In the genomic region with DNA sequence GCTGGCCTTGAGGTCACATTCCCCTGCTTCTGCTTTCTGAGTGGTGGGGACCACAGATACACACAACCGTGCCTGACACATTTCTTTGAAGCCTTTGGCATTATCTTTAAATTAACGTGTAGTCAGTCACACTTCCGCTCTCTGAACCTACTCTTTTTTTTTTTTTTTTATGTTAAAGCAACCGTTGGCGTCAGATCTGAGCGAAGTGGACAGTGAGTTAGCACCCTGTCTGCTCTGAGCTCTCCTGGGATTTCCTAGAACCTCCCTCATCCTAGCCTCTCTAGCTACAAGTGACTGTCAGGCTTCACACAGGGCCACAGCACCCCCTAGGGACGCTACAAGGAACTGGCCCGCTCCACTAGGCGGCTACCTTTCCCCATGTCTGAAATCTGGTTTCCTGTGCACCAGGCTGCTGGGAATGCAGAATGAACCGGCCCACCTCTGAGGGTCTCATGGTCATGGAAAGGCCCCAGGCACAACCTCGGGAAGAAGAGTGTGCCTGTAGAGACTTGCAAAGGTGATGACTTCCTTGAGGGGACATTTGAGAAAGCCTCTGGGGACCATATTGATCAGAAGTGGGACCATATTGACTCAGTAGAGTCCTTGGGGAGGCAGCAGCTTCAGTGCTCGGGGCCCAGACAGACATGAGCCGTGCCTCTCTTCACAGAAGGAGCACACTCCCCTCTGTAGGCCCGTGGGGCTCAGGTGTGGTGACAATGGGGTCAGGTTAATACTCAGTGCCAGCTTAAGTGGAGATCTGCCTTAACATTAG, we compare ENCODE assay signal across 8 mouse cellular contexts. TPM values are rescaled to one million over a fixed set of nuclear protein-coding genes. Genes with fewer than 3 reads are reported as not detected.
DNase-seq lines count a peak whose midpoint lies in the region; ATAC-seq and TF ChIP-seq lines count a peak whose summit lies in the region.

No protein-coding gene starts in this region.

- intact Hi-C loops in left cerebral cortex, postnatal 4 days (cut with DNase I) = loop anchor here (5.0 to 10.0 kb wide), 2 partner anchors 124 to 204 kb away; no protein-coding TSS in a partner anchor

- no peak overlapping the region for H3K9ac ChIP-seq in hindbrain, embryonic 11.5 days (ENCODE audit: low read depth, low read length)
- H3K9ac ChIP-seq in hindbrain, embryonic 13.5 days = no peak overlapping the region
- H3K9ac ChIP-seq in intestine, postnatal 0 days (ENCODE audit: low read depth, low read length) = no peak overlapping the region
- no peak overlapping the region for H3K9ac ChIP-seq in midbrain, postnatal 0 days (replicated peaks; ENCODE audit: low read length, poor library complexity, severe bottlenecking)

- TF ChIP-seq CTCF in intestine, postnatal 0 days (IDR thresholded peaks at IDR 0.05; ENCODE audit: low read depth) = peak; percentile 98
- peak; percentile 87 for TF ChIP-seq CTCF in midbrain, postnatal 0 days (IDR thresholded peaks at IDR 0.05)

- ATAC-seq in hindbrain, embryonic 11.5 days (ENCODE audit: low FRiP score) = no peak
- ATAC-seq in hindbrain, embryonic 13.5 days (ENCODE audit: low FRiP score) = no peak
- ATAC-seq in intestine, postnatal 0 days = peak; percentile 51
- ATAC-seq in midbrain, postnatal 0 days (ENCODE audit: low FRiP score) = peak; percentile 47; the same call in 1 of the 2 replicates

- no peaks in the 10 kb centered on the region for H3K9me3 ChIP-seq in hindbrain, embryonic 11.5 days (ENCODE audit: control insufficient read depth, low read length)
- no peaks in the 10 kb centered on the region for H3K9me3 ChIP-seq in hindbrain, embryonic 13.5 days
- no peaks in the 10 kb centered on the region for H3K9me3 ChIP-seq in intestine, postnatal 0 days (ENCODE audit: control insufficient read depth)
- no peaks in the 10 kb centered on the region for H3K9me3 ChIP-seq in midbrain, postnatal 0 days (ENCODE audit: low read length)

- no peak overlapping the region for H3K27ac ChIP-seq in hindbrain, embryonic 11.5 days (ENCODE audit: low read depth, low read length)
- H3K27ac ChIP-seq in hindbrain, embryonic 13.5 days = no peak overlapping the region
- no peak overlapping the region for H3K27ac ChIP-seq in intestine, postnatal 0 days (ENCODE audit: low read depth, low read length)
- no peak overlapping the region for H3K27ac ChIP-seq in midbrain, postnatal 0 days (ENCODE audit: low read depth, low read length)

- no peaks in the 10 kb centered on the region for H3K27me3 ChIP-seq in hindbrain, embryonic 11.5 days (ENCODE audit: control insufficient read depth, insufficient read depth, low read length)
- H3K27me3 ChIP-seq in hindbrain, embryonic 13.5 days = peaks cover 5% of the 10 kb centered on the region; the same call in 1 of the 2 replicates
- H3K27me3 ChIP-seq in intestine, postnatal 0 days (replicated peaks; ENCODE audit: control insufficient read depth, insufficient read depth, low read length) = no peaks in the 10 kb centered on the region
- H3K27me3 ChIP-seq in midbrain, postnatal 0 days (ENCODE audit: insufficient read depth, low read length) = no peaks in the 10 kb centered on the region
- no peaks in the 10 kb centered on the region for H3K27me3 ChIP-seq in splenic B cell, adult 2 months (ENCODE audit: control insufficient read depth, insufficient read depth, low read length, poor library complexity, severe bottlenecking)

- no peaks in the 10 kb centered on the region; the same call in 1 of the 2 replicates for H3K4me1 ChIP-seq in hindbrain, embryonic 11.5 days (replicated peaks; ENCODE audit: control insufficient read depth, insufficient read depth, low read length)
- peaks cover 25% of the 10 kb centered on the region for H3K4me1 ChIP-seq in hindbrain, embryonic 13.5 days (replicated peaks)
- H3K4me1 ChIP-seq in intestine, postnatal 0 days (replicated peaks; ENCODE audit: control insufficient read depth, insufficient read depth, low read length) = peaks cover 9% of the 10 kb centered on the region; the same call in 1 of the 2 replicates
- peaks cover under 1% of the 10 kb centered on the region; the same call in 1 of the 2 replicates for H3K4me1 ChIP-seq in midbrain, postnatal 0 days (ENCODE audit: insufficient read depth, low read length)

- H3K4me3 ChIP-seq in hindbrain, embryonic 11.5 days (ENCODE audit: low read depth, low read length) = no peak overlapping the region
- no peak overlapping the region for H3K4me3 ChIP-seq in hindbrain, embryonic 13.5 days
- H3K4me3 ChIP-seq in intestine, postnatal 0 days (ENCODE audit: low read depth, low read length) = no peak overlapping the region
- H3K4me3 ChIP-seq in midbrain, postnatal 0 days (ENCODE audit: low read depth, low read length) = no peak overlapping the region

- no peaks in the 10 kb centered on the region for H3K36me3 ChIP-seq in hindbrain, embryonic 11.5 days (ENCODE audit: control insufficient read depth, insufficient read depth, low read length)
- H3K36me3 ChIP-seq in hindbrain, embryonic 13.5 days = no peaks in the 10 kb centered on the region
- H3K36me3 ChIP-seq in intestine, postnatal 0 days (ENCODE audit: control insufficient read depth, insufficient read depth) = no peaks in the 10 kb centered on the region
- H3K36me3 ChIP-seq in midbrain, postnatal 0 days (ENCODE audit: insufficient read depth, low read length) = 0 out of 2 replicates have a peak, but pooled peaks cover 6% of the 10 kb centered on the region
- no peaks in the 10 kb centered on the region for H3K36me3 ChIP-seq in splenic B cell, adult 2 months (ENCODE audit: control insufficient read depth, insufficient read depth, low read length, poor library complexity, severe bottlenecking)

- peak; percentile 86 for DNase-seq in hindbrain, embryonic 11.5 days (ENCODE audit: low spot score)
- peak; percentile 86 to 90 for DNase-seq in cerebellum, postnatal 25 days
- DNase-seq in gastrocnemius, adult 8-10 months (ENCODE audit: low spot score in 2 of 2) = peak; percentile 66 to 72
- peak; percentile 81 for DNase-seq in left cerebral cortex, postnatal 4 days
- DNase-seq in midbrain, postnatal 0 days (ENCODE audit: low spot score) = peak; percentile 84
- peak; percentile 86 for DNase-seq in splenic B cell, adult 2 months (ENCODE audit: low read depth, low spot score)

- H3K4me2 ChIP-seq in hindbrain, embryonic 11.5 days (replicated peaks; ENCODE audit: low read depth, low read length) = no peak overlapping the region
- no peak overlapping the region for H3K4me2 ChIP-seq in hindbrain, embryonic 13.5 days
- H3K4me2 ChIP-seq in intestine, postnatal 0 days (replicated peaks; ENCODE audit: low read depth) = no peak overlapping the region
- H3K4me2 ChIP-seq in midbrain, postnatal 0 days (ENCODE audit: low read depth, low read length, poor library complexity, severe bottlenecking) = no peak overlapping the region

- WGBS in hindbrain, embryonic 11.5 days = 25% methylated on average over 14 of the region's 14 CpGs
- 19% methylated on average over 14 of the region's 14 CpGs for WGBS in hindbrain, embryonic 13.5 days
- WGBS in intestine, postnatal 0 days = 15% methylated on average over 14 of the region's 14 CpGs
- 22% methylated on average over 14 of the region's 14 CpGs for WGBS in midbrain, postnatal 0 days

RNA-seq across cellular contexts. Expression of a gene that starts 57.2 kb away (rescaled TPM):
- 0.45 TPM in 1 of 2 replicates, not detected in the other for polyA plus RNA-seq in hindbrain, embryonic 11.5 days (2014; fragmentation: Nextera tagmentation; extraction: Ambion mirVana)
- polyA plus RNA-seq in hindbrain, embryonic 13.5 days (2015; fragmentation: Nextera tagmentation; extraction: Ambion mirVana) = 0.22 TPM in 1 of 2 replicates, not detected in the other
- under 1 TPM in 3 of 4 experiments, not detected in 1; 0.24 to 0.61 (median 0.56) TPM for total RNA-seq in gastrocnemius, adult 8-10 months (2022)
- 0.20 TPM in 2 replicates for polyA plus RNA-seq in intestine, postnatal 0 days (2015; fragmentation: Nextera tagmentation; extraction: Ambion mirVana)
- total RNA-seq in left cerebral cortex, postnatal 4 days (2021) = 1 to 10 TPM in 1 of 2 experiments, under 1 TPM in 1; 0.54 to 1.0 TPM
- total RNA-seq in midbrain, postnatal 0 days (2014; rRNA removed) = not detected in 2 replicates
- polyA plus RNA-seq in midbrain, postnatal 0 days (2015; fragmentation: Nextera tagmentation; extraction: Ambion mirVana) = not detected in 2 replicates

Comparison
In these comparisons a context has a peak if more than half of its experiments do, and no peak if none do; other contexts are left out.
1. ATAC-seq: peak in intestine, postnatal 0 days (single experiment) and midbrain, postnatal 0 days (single experiment); none in hindbrain, embryonic 11.5 days (single experiment) and hindbrain, embryonic 13.5 days (single experiment).
2. Peak in every context shown above with its lines, with median percentiles within 50 percentile points of each other: DNase-seq.